Mouse (Mus musculus) forebrain, embryonic 13.5 days (tissue): Measurements from ENCODE around the gene Traf5. TPM values are rescaled to one million over a fixed set of nuclear protein-coding genes. Genes with fewer than 3 reads are reported as not detected.
A peak's percentile ranks its signal among the peaks of the same experiment; 100 is the strongest.

Experiments used
- ATAC-seq: fragments of 200-750 bp; cut with Nextera tagmentation; 2 replicates; pipeline ENCODE4 v1.8.0; 2017
- H3K27ac ChIP-seq: fragments of 300-500 bp; sonication (generic); 2 replicates; pipeline ENCODE4 v1.5.1; 2015; ENCODE audit warnings: inconsistent platforms, mild to moderate bottlenecking, moderate library complexity
- H3K27me3 ChIP-seq: fragments of 300-500 bp; sonication (generic); 2 replicates; pipeline ENCODE4 v1.6.1; 2015; ENCODE audit warnings: mild to moderate bottlenecking, inconsistent platforms
- H3K36me3 ChIP-seq: fragments of 300-500 bp; sonication (generic); 2 replicates; pipeline ENCODE4 v1.6.1; 2015; ENCODE audit warnings: mild to moderate bottlenecking, inconsistent platforms; ENCODE audit not compliant: poor library complexity, severe bottlenecking
- H3K4me1 ChIP-seq: fragments of 300-500 bp; sonication (generic); 2 replicates; pipeline ENCODE4 v1.6.1; 2015; ENCODE audit warnings: inconsistent platforms
- H3K4me2 ChIP-seq: fragments of 300-500 bp; sonication (generic); 2 replicates; pipeline ENCODE4 v1.6.1; 2015; ENCODE audit warnings: inconsistent platforms, mild to moderate bottlenecking, moderate library complexity
- H3K4me3 ChIP-seq: fragments of 300-500 bp; sonication (generic); 2 replicates; pipeline ENCODE4 v1.5.1; 2015; ENCODE audit warnings: mild to moderate bottlenecking, inconsistent platforms
- H3K9ac ChIP-seq: fragments of 300-500 bp; sonication (generic); 2 replicates; pipeline ENCODE4 v1.6.1; 2015; ENCODE audit warnings: mild to moderate bottlenecking, inconsistent platforms
- H3K9me3 ChIP-seq: fragments of 300-500 bp; sonication (generic); replicated peaks from 2 replicates; pipeline ENCODE4 v1.6.1; 2016; ENCODE audit warnings: inconsistent platforms
- WGBS: fragments of 180-500 bp; shearing (Covaris S2); methylation state at CpG from one replicate; pipeline ENCODE4 v1.1.7; 2015; 5-methylcytosine and 5-hydroxymethylcytosine counted together
- polyA plus RNA-seq: library from polyadenylated mRNA; unstranded; fragments of >200 nt; fragmentation: Nextera tagmentation; extraction: Ambion mirVana; gene quantifications from 2 replicates; pipeline ENCODE4 v1.2.1, GENCODE M21; 2015

The Traf5 gene
- polyA plus RNA-seq, 1 experiment from 2014 or later: 2.7 TPM

DNA sequence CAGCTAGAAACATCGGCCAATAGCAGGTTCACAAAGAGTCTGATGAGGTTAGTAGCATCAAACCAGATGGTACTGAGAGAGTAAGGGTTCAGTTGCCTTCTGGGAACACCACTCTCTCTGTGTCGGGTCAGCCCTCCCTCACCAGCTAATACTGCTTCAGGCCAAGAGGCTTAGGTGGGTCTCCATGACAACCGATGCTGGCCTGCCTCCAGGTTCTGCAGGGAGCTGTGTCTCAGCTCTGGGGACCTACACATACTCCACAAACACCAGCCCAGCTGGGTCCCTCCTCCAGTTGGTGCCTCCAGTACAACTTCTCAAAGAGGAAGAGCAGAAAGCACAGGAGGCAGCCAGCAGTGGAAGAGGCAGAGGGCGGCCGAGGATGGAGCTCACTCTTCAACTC is 115.2 kb downstream of the Traf5 start, which contains the start of gene Rd3:
Gene Rd3 (plus strand): TSS at position 184 of the 400 bp plus-strand sequence.
- ATAC-seq: peak; percentile 80
- H3K27me3 ChIP-seq: no peaks in the 10 kb centered on the region
- H3K36me3 ChIP-seq: no peaks in the 10 kb centered on the region
- no peaks in the 10 kb centered on the region for H3K9me3 ChIP-seq
- H3K9ac ChIP-seq: no peak within 1 kb of the TSS
- peak within 1 kb of the TSS; percentile 2; the same call in 1 of the 2 replicates for H3K4me2 ChIP-seq
- no peak within 1 kb of the TSS for H3K27ac ChIP-seq
- H3K4me3 ChIP-seq: no peak within 1 kb of the TSS
- peaks cover 42% of the 10 kb centered on the region for H3K4me1 ChIP-seq
- WGBS: 31% methylated on average over 5 of the region's 5 CpGs

DNA sequence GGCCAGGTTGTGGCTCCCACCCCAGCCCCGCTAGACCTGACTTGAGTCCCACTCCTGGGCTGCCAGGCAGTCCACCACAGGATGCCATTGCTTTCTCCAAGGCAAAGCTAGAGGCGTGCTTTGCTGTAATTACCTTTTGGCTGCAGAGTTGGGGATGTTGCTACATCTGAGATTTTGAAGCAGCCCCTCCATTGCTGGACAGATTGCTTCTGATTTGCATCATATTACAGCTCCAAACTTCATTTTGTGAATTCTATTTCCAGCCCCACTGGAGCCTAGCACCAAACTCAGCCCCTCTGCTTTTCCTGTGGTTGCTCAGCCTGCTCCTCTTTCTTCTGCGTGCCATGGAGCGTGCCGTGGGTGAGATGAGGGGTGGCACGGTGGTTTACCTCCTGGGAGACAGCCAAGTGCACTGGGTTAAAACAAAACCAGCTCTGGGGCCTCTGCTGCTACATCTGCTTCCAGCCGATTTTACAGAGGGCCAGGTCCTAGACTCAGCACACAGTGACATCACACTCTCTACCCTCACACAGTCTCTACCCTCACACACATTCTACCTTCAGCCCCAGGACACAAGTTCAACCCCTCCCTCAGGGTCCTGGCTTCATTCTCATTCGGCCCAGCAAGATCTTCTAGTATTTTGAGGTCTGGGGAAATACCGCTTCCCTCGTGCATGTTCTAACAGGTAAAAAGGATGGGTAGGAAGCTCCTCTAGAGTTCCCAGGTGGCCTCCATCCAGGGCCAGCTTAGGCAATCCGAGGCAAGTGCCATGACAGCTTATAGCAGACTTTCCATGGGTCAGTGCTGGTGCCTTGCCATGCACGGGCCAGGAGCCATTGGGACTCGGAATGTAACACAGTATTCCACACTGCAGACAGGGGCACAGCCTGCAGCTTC is 117.6 kb downstream of the Traf5 start:
- WGBS: 68% methylated on average over 13 of the region's 13 CpGs
- no peak for ATAC-seq

DNA sequence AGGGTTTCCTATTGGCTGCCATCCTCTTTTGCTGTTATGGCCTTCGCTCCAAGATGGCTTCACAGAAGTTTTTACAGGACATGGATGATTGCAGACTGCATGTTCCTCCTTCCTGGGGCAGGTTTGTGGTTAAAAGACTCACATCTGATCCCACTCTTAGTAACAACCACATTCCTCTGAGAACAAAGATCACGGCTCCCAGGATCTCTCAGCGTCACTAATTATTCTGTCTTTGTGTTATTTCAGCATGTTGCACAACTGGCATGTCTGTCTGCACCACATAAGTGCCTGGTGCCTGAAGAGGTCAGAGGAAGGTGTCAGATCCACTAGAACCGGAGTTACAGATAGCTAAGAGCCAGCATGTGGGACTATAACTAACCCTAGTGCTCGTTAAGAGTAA is 122.4 kb downstream of the Traf5 start:
- 58% methylated on average over 5 of the region's 5 CpGs for WGBS

More for the DNA sequence above, 117.6 kb downstream of the Traf5 start:
- no peaks in the 10 kb centered on the region for H3K36me3 ChIP-seq
- no peak overlapping the region for H3K27ac ChIP-seq
- H3K9me3 ChIP-seq: no peaks in the 10 kb centered on the region
- peaks cover 25% of the 10 kb centered on the region for H3K4me1 ChIP-seq
- no peak overlapping the region for H3K4me2 ChIP-seq
- H3K9ac ChIP-seq: peak overlapping the region; percentile 9; the same call in 1 of the 2 replicates
- no peaks in the 10 kb centered on the region for H3K27me3 ChIP-seq
- H3K4me3 ChIP-seq: no peak overlapping the region

DNA sequence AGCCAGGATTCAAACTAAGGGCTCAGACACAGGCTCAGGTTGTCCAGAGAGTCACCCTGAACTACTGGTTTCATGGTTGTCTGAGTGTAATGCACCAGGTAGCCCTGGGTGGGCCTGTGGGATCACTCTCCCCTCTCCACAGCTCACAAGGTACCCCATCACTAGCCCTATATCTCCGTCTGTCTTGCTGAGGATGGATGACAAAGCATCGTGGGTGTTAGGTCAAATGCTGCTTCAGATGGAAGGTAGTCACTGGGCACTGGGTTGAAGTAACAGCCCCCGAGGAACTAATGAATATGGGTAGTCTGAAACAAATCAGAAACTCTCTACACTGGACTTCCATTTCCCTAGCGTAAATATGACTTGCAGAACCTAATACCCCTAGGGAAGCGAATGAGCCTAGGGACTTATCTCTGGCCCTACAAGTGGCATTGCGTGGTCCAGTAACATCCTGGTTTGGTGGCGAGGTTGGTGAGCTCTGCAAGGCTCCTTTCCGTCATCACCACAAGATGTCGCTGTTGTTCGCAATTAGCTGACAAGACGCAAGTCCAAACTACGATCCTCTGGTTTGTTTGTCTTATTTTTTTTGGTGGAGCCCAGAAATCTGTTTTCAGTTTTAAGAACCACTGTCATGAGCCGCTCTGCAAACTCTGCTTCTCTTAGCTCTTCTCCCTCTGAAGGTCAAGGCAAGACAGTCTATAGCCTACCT is 127.4 kb downstream of the Traf5 start:
- no peak overlapping the region for H3K4me3 ChIP-seq
- ATAC-seq: peak; percentile 36; the same call in 1 of the 2 replicates
- H3K27ac ChIP-seq: no peak overlapping the region
- H3K27me3 ChIP-seq: no peaks in the 10 kb centered on the region
- H3K9me3 ChIP-seq: no peaks in the 10 kb centered on the region
- H3K4me1 ChIP-seq: no peaks in the 10 kb centered on the region
- no peak overlapping the region for H3K4me2 ChIP-seq
- no peaks in the 10 kb centered on the region for H3K36me3 ChIP-seq
- no peak overlapping the region for H3K9ac ChIP-seq
- 17% methylated on average over 13 of the region's 13 CpGs for WGBS

More for the DNA sequence above, 122.4 kb downstream of the Traf5 start:
- Histone ChIP-seq H3K9me3 (no peaks in the 10 kb centered on the region), H3K36me3 (no peaks in the 10 kb centered on the region), H3K4me2 (no peak overlapping the region), H3K4me1 (peaks cover 4% of the 10 kb centered on the region; the same call in 1 of the 2 replicates), H3K27me3 (no peaks in the 10 kb centered on the region), H3K9ac (no peak overlapping the region), H3K27ac (no peak overlapping the region), H3K4me3 (no peak overlapping the region)
- ATAC-seq: no peak

DNA sequence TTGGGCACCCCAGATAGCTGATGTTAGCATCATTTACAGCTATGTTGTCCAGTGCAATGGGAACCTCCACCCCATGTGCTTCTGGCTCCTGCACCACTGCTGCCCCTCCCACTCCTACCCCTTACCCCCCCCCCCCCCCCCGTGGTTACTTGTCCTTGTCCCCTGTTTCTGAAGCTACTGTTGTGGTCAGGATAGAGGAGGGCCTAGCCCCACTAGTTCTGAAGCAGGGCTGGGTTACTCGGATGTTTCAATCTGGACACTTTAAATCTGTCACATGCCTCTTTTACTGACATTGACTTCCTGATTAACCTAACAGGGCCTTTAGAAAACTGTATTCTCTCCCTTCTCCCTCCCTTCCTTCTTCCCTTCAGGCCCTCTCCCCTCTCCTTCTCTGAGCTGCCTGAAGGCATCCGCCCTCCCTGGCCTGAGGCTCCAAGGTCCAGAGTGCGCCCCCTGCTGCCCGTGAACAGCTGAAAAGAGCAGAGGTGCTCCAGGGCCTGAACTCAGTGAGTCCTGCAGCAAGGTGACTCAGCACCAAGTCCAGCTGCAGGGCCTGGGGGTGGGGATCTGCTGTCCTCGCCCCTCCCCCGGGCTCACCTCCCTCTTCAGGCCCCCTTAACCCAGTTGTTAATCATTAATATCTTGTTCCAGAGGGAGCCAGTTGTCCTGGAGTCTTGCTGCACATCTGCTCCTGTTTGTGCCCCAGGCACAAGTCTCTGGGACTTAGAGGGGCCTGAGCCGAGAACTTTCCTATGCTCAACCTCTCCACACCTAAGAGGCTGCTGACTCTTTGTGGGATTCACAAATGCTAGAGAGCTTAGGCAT is 128.2 kb downstream of the Traf5 start:
- Histone ChIP-seq H3K4me3 (no peak overlapping the region), H3K27me3 (no peaks in the 10 kb centered on the region), H3K9ac (no peak overlapping the region), H3K27ac (no peak overlapping the region), H3K4me1 (no peaks in the 10 kb centered on the region), H3K9me3 (no peaks in the 10 kb centered on the region), H3K4me2 (no peak overlapping the region), H3K36me3 (no peaks in the 10 kb centered on the region)
- ATAC-seq: peak; percentile 81
- 28% methylated on average over 8 of the region's 8 CpGs for WGBS

DNA sequence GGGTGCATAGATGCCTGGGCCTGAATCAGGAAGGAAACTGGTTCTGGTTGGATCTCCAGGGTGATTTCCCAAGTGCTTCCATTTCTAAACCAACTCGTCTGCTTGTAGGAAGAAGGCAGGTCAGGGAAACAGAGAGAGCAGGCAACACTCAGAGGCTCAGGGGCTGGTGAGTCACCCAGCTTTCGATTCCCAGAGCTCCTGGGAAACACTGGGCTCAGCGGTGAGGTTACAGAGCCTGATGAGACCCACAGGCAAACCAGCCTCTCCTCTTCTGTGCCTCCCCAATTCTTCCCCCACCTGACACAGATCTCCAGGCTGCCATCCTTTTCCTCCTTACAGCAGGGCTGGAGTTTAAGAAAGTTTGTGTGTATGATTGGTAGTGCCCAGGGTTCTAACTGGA is 128.9 kb downstream of the Traf5 start:
- Histone ChIP-seq H3K27me3 (no peaks in the 10 kb centered on the region), H3K27ac (no peak overlapping the region), H3K9ac (no peak overlapping the region), H3K4me3 (no peak overlapping the region), H3K4me1 (no peaks in the 10 kb centered on the region), H3K9me3 (no peaks in the 10 kb centered on the region), H3K4me2 (no peak overlapping the region), H3K36me3 (no peaks in the 10 kb centered on the region)
- 78% methylated on average over 3 of the region's 3 CpGs for WGBS
- no peak for ATAC-seq

DNA sequence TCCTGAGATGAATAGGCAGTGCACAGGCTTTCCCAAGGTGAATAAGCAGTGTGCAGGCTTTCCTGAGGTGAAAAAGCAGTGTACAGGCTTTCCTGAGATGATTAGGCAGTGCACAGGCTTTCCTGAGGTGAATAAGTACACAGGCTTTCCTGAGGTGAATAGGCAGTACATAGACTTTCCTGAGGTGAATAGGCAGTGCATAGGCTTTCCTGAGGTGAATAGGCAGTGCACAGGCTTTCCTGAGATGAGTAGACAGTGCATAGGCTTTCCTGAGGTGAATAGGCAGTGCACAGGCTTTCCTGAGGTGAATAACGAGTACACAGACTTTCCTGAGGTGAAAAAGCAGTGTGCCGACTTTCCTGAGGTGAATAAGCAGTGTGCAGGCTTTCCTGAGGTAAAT is 131.4 kb downstream of the Traf5 start:
- H3K9me3 ChIP-seq: no peaks in the 10 kb centered on the region
- no peaks in the 10 kb centered on the region for H3K27me3 ChIP-seq
- H3K4me1 ChIP-seq: no peaks in the 10 kb centered on the region
- H3K4me2 ChIP-seq: no peak overlapping the region
- WGBS: 57% methylated on average over 2 of the region's 2 CpGs
- no peak overlapping the region for H3K27ac ChIP-seq
- H3K4me3 ChIP-seq: no peak overlapping the region
- no peak overlapping the region for H3K9ac ChIP-seq
- H3K36me3 ChIP-seq: no peaks in the 10 kb centered on the region
- no peak for ATAC-seq

DNA sequence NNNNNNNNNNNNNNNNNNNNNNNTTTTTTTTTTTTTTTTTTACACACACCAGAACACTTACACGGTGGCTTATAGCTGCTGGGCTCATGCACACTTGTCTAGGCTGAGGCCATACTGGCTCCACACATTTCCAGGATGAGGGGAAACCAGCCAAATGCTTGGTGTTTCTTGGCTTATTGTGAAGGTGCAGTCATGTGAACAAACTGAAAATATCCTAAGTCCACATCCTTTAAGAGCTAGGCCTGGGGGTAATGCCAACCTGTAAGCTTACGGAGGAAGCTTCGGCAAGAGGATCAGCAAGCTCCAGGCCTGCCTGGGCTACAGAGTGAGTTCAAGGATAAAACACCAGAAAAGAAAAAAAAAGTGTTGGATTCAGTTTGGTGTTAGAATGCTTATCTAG is 135.0 kb downstream of the Traf5 start:
- Histone ChIP-seq H3K4me3 (no peak overlapping the region), H3K9me3 (no peaks in the 10 kb centered on the region), H3K9ac (no peak overlapping the region), H3K27ac (no peak overlapping the region), H3K27me3 (no peaks in the 10 kb centered on the region), H3K4me2 (no peak overlapping the region), H3K36me3 (no peaks in the 10 kb centered on the region), H3K4me1 (no peaks in the 10 kb centered on the region)
- 74% methylated on average over 3 of the region's 3 CpGs for WGBS
- ATAC-seq: no peak

DNA sequence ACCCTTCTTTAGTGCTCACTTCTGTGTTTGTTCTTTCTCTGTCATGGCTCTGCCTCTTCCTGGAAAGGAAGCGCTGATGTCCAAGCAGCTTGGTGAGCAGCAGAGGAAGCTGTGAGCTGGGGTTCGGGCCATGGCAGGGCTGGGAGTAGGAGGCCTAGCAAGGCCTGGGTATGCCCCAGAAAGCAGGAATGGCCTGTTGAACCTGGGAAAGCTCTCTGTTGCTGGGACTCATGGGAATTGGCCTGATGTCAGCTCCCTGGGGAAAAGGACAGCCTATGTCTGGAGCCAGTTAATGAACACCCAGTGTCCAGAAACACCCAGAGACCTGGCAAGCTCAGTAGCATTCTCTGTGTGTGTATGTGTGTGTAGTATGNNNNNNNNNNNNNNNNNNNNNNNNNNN is 135.5 kb downstream of the Traf5 start:
- Histone ChIP-seq H3K36me3 (no peaks in the 10 kb centered on the region), H3K27me3 (no peaks in the 10 kb centered on the region), H3K4me2 (no peak overlapping the region), H3K9ac (no peak overlapping the region), H3K4me1 (no peaks in the 10 kb centered on the region), H3K9me3 (no peaks in the 10 kb centered on the region), H3K27ac (no peak overlapping the region), H3K4me3 (no peak overlapping the region)
- 88% methylated on average over 2 of the region's 2 CpGs for WGBS
- ATAC-seq: no peak

DNA sequence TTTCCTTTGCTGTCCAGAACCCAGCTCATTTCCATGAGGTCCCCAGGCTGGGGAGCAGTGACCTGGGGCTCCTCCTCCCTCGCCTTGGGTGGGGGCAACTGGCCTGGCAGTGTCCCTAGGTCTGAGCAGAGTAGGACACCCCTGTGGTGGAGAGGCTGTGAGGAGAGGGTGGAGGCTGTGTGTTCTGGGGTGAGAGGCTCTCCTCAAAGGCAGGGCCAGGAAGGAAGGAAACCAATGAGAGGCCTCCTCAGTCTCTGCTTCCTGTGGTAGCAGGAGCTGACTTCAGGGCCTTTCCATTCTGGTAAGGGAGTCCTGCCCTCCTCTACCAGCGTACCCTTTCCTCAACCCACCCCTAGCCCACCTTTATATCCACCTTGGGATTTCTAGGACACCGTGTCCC is 136.1 kb downstream of the Traf5 start:
- no peaks in the 10 kb centered on the region for H3K4me1 ChIP-seq
- H3K9me3 ChIP-seq: no peaks in the 10 kb centered on the region
- no peaks in the 10 kb centered on the region for H3K27me3 ChIP-seq
- WGBS: 76% methylated on average over 3 of the region's 3 CpGs
- H3K4me3 ChIP-seq: no peak overlapping the region
- no peak overlapping the region for H3K4me2 ChIP-seq
- no peak for ATAC-seq
- no peaks in the 10 kb centered on the region for H3K36me3 ChIP-seq
- no peak overlapping the region for H3K9ac ChIP-seq
- H3K27ac ChIP-seq: no peak overlapping the region

DNA sequence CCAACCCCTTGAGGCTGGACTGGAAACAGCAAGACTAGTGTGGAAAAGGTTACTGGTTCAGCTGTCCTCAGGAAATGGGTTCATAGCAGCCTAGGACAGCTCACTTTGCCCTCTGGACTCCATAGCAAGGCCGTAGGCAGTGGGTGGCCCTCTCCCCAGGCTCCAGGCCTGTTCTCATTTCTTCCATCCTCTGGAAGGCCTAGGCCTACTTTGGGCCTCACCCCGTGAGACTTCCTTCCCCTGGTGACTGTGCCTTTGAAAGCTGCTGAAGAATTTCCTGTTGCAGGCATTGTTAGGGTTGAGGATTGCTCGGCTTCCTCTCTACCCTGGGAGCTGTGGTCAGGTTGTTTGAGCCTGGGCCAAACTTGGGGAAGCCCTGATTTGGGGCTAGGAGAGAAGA is 137.3 kb downstream of the Traf5 start:
- Histone ChIP-seq H3K4me3 (no peak overlapping the region), H3K36me3 (no peaks in the 10 kb centered on the region), H3K4me1 (no peaks in the 10 kb centered on the region), H3K27me3 (no peaks in the 10 kb centered on the region), H3K27ac (no peak overlapping the region), H3K9me3 (no peaks in the 10 kb centered on the region), H3K4me2 (no peak overlapping the region), H3K9ac (no peak overlapping the region)
- WGBS: 64% methylated on average over 3 of the region's 3 CpGs
- no peak for ATAC-seq
